Mouse (Mus musculus): ENCODE results near the gene Cyp46a1. TPM values are rescaled to one million over a fixed set of nuclear protein-coding genes. Genes with fewer than 3 reads are reported as not detected.

The Cyp46a1 gene
- 11.0 and 11.7 TPM in 2 replicates for polyA plus RNA-seq (2014; fragmentation: Nextera tagmentation; extraction: Ambion mirVana)

- H3K27ac ChIP-seq (ENCODE audit: low read depth, low read length) = 0 out of 2 replicates have a peak within 1 kb of the TSS, but pooled peaks have one; percentile 12
- DNase-seq (ENCODE audit: low spot score) = peak; percentile 100
- no peaks in the 10 kb centered on the region for H3K9me3 ChIP-seq (ENCODE audit: control insufficient read depth, low read length)
- peak; percentile 93 for ATAC-seq (ENCODE audit: low FRiP score)
- no peaks in the 10 kb centered on the region for H3K36me3 ChIP-seq (ENCODE audit: control insufficient read depth, insufficient read depth, low read length)
- H3K4me2 ChIP-seq (replicated peaks; ENCODE audit: low read depth, low read length) = peak within 1 kb of the TSS; percentile 97
- WGBS = under 1% methylated on average over 51 of the region's 56 CpGs
- H3K9ac ChIP-seq (ENCODE audit: low read depth, low read length) = peak within 1 kb of the TSS; percentile 62
- 0 out of 2 replicates have a peak, but pooled peaks cover 7% of the 10 kb centered on the region for H3K4me1 ChIP-seq (replicated peaks; ENCODE audit: control insufficient read depth, insufficient read depth, low read length)
- H3K27me3 ChIP-seq (ENCODE audit: control insufficient read depth, insufficient read depth, low read length) = peaks cover 13% of the 10 kb centered on the region
- H3K4me3 ChIP-seq (ENCODE audit: low read depth, low read length) = peak within 1 kb of the TSS; percentile 59
Observed at GRCm38 (mm10) chr12:108333895-108334445, at the start of gene Cyp46a1. Cyp46a1 (plus strand) TSS chr12:108334381.

GRCm38 (mm10) chr12:108284455-108285224, 49.5 kb upstream of the Cyp46a1 start:
- H3K27ac ChIP-seq (ENCODE audit: low read depth, low read length) = peak overlapping the region; percentile 68
- ATAC-seq (ENCODE audit: low FRiP score) = peak; percentile 55
- peak; percentile 63 for DNase-seq (ENCODE audit: low spot score)
- WGBS = 36% methylated on average over 14 of the region's 14 CpGs
- peak overlapping the region; percentile 20; the same call in 1 of the 2 replicates for H3K9ac ChIP-seq (ENCODE audit: low read depth, low read length)
- H3K36me3 ChIP-seq (ENCODE audit: control insufficient read depth, insufficient read depth, low read length) = no peaks in the 10 kb centered on the region
- 0 out of 2 replicates have a peak overlapping the region, but pooled peaks have one; percentile 11 for H3K4me2 ChIP-seq (replicated peaks; ENCODE audit: low read depth, low read length)
- H3K4me3 ChIP-seq (ENCODE audit: low read depth, low read length) = no peak overlapping the region
- no peaks in the 10 kb centered on the region; the same call in 1 of the 2 replicates for H3K27me3 ChIP-seq (ENCODE audit: control insufficient read depth, insufficient read depth, low read length)
- H3K4me1 ChIP-seq (replicated peaks; ENCODE audit: control insufficient read depth, insufficient read depth, low read length) = peaks cover 9% of the 10 kb centered on the region
- no peaks in the 10 kb centered on the region for H3K9me3 ChIP-seq (ENCODE audit: control insufficient read depth, low read length)

GRCm38 (mm10) chr12:108285225-108286011, 48.8 kb upstream of the Cyp46a1 start:
- no peak overlapping the region for H3K4me3 ChIP-seq (ENCODE audit: low read depth, low read length)
- ATAC-seq (ENCODE audit: low FRiP score) (peak; percentile 65), DNase-seq (ENCODE audit: low spot score) (peak; percentile 61)
- H3K27ac ChIP-seq (ENCODE audit: low read depth, low read length) = peak overlapping the region; percentile 68
- peak overlapping the region; percentile 22; the same call in 1 of the 2 replicates for H3K4me2 ChIP-seq (replicated peaks; ENCODE audit: low read depth, low read length)
- H3K9me3 ChIP-seq (ENCODE audit: control insufficient read depth, low read length) = no peaks in the 10 kb centered on the region
- 28% methylated on average over 11 of the region's 11 CpGs for WGBS
- H3K36me3 ChIP-seq (ENCODE audit: control insufficient read depth, insufficient read depth, low read length) = no peaks in the 10 kb centered on the region
- no peaks in the 10 kb centered on the region; the same call in 1 of the 2 replicates for H3K27me3 ChIP-seq (ENCODE audit: control insufficient read depth, insufficient read depth, low read length)
- peaks cover 9% of the 10 kb centered on the region for H3K4me1 ChIP-seq (replicated peaks; ENCODE audit: control insufficient read depth, insufficient read depth, low read length)
- peak overlapping the region; percentile 20; the same call in 1 of the 2 replicates for H3K9ac ChIP-seq (ENCODE audit: low read depth, low read length)

GRCm38 (mm10) chr12:108286381-108286780, 47.8 kb upstream of the Cyp46a1 start:
- no peak for DNase-seq (ENCODE audit: low spot score)
- Histone ChIP-seq H3K4me1 (replicated peaks; ENCODE audit: control insufficient read depth, insufficient read depth, low read length) (peaks cover 9% of the 10 kb centered on the region), H3K27me3 (ENCODE audit: control insufficient read depth, insufficient read depth, low read length) (no peaks in the 10 kb centered on the region; the same call in 1 of the 2 replicates), H3K9ac (ENCODE audit: low read depth, low read length) (no peak overlapping the region), H3K4me3 (ENCODE audit: low read depth, low read length) (no peak overlapping the region), H3K36me3 (ENCODE audit: control insufficient read depth, insufficient read depth, low read length) (no peaks in the 10 kb centered on the region), H3K4me2 (replicated peaks; ENCODE audit: low read depth, low read length) (no peak overlapping the region), H3K27ac (ENCODE audit: low read depth, low read length) (peak overlapping the region; percentile 68; the same call in 1 of the 2 replicates), H3K9me3 (ENCODE audit: control insufficient read depth, low read length) (no peaks in the 10 kb centered on the region)
- WGBS = 84% methylated on average over 4 of the region's 4 CpGs
- ATAC-seq (ENCODE audit: low FRiP score) = no peak

GRCm38 (mm10) chr12:108287011-108287410, 47.2 kb upstream of the Cyp46a1 start:
- H3K27me3 ChIP-seq (ENCODE audit: control insufficient read depth, insufficient read depth, low read length) = no peaks in the 10 kb centered on the region; the same call in 1 of the 2 replicates
- 91% methylated on average over 8 of the region's 8 CpGs for WGBS
- no peak for ATAC-seq (ENCODE audit: low FRiP score)
- H3K27ac ChIP-seq (ENCODE audit: low read depth, low read length) = no peak overlapping the region
- H3K9me3 ChIP-seq (ENCODE audit: control insufficient read depth, low read length) = no peaks in the 10 kb centered on the region
- H3K4me2 ChIP-seq (replicated peaks; ENCODE audit: low read depth, low read length) = no peak overlapping the region
- peaks cover 11% of the 10 kb centered on the region for H3K4me1 ChIP-seq (replicated peaks; ENCODE audit: control insufficient read depth, insufficient read depth, low read length)
- H3K4me3 ChIP-seq (ENCODE audit: low read depth, low read length) = no peak overlapping the region
- no peaks in the 10 kb centered on the region for H3K36me3 ChIP-seq (ENCODE audit: control insufficient read depth, insufficient read depth, low read length)
- no peak overlapping the region for H3K9ac ChIP-seq (ENCODE audit: low read depth, low read length)
- no peak for DNase-seq (ENCODE audit: low spot score)

- H3K4me1 ChIP-seq (replicated peaks; ENCODE audit: control insufficient read depth, insufficient read depth, low read length) = peaks cover 14% of the 10 kb centered on the region
- 86% methylated on average over 19 of the region's 19 CpGs for WGBS
- no peak overlapping the region for H3K4me3 ChIP-seq (ENCODE audit: low read depth, low read length)
- H3K27ac ChIP-seq (ENCODE audit: low read depth, low read length) = no peak overlapping the region
- H3K27me3 ChIP-seq (ENCODE audit: control insufficient read depth, insufficient read depth, low read length) = no peaks in the 10 kb centered on the region; the same call in 1 of the 2 replicates
- no peaks in the 10 kb centered on the region for H3K36me3 ChIP-seq (ENCODE audit: control insufficient read depth, insufficient read depth, low read length)
- no peak overlapping the region for H3K4me2 ChIP-seq (replicated peaks; ENCODE audit: low read depth, low read length)
- no peak for DNase-seq (ENCODE audit: low spot score)
- ATAC-seq (ENCODE audit: low FRiP score) = no peak
- no peaks in the 10 kb centered on the region for H3K9me3 ChIP-seq (ENCODE audit: control insufficient read depth, low read length)
- H3K9ac ChIP-seq (ENCODE audit: low read depth, low read length) = no peak overlapping the region
Observed at GRCm38 (mm10) chr12:108288127-108288880, 45.9 kb upstream of the Cyp46a1 start.

- Histone ChIP-seq H3K9ac (ENCODE audit: low read depth, low read length) (no peak overlapping the region), H3K36me3 (ENCODE audit: control insufficient read depth, insufficient read depth, low read length) (no peaks in the 10 kb centered on the region), H3K9me3 (ENCODE audit: control insufficient read depth, low read length) (no peaks in the 10 kb centered on the region), H3K4me1 (replicated peaks; ENCODE audit: control insufficient read depth, insufficient read depth, low read length) (peaks cover 5% of the 10 kb centered on the region; the same call in 1 of the 2 replicates), H3K27me3 (ENCODE audit: control insufficient read depth, insufficient read depth, low read length) (no peaks in the 10 kb centered on the region; the same call in 1 of the 2 replicates), H3K27ac (ENCODE audit: low read depth, low read length) (0 out of 2 replicates have a peak overlapping the region, but pooled peaks have one; percentile 14), H3K4me3 (ENCODE audit: low read depth, low read length) (no peak overlapping the region), H3K4me2 (replicated peaks; ENCODE audit: low read depth, low read length) (peak overlapping the region; percentile 34)
- whole genome bisulfite sequencing = 6% methylated on average over 9 of the region's 9 CpGs
- DNase-seq (ENCODE audit: low spot score) (peak; percentile 65), ATAC-seq (ENCODE audit: low FRiP score) (peak; percentile 90)
Observed at GRCm38 (mm10) chr12:108292419-108292818, 41.8 kb upstream of the Cyp46a1 start.

Measured in hindbrain, embryonic 11.5 days (tissue).